Mouse (Mus musculus): ENCODE results near the gene Nmt1. TPM values are rescaled to one million over a fixed set of nuclear protein-coding genes. Genes with fewer than 3 reads are reported as not detected.

The Nmt1 gene
- total and polyA plus RNA-seq, 3 experiments: 84.5 to 205 (median 115) TPM

GRCm38 (mm10) chr11:103073671-103074070 lies 45.7 kb downstream of the Nmt1 start:
- no peak for TF ChIP-seq USF1 (IDR thresholded peaks at IDR 0.05; ENCODE audit: low read depth, low read length)
- TF ChIP-seq IRF4 (IDR thresholded peaks at IDR 0.05; ENCODE audit: low read depth, low read length): no peak
- TF ChIP-seq E2F4 (IDR thresholded peaks at IDR 0.05; ENCODE audit: insufficient replicate concordance, low read depth, low read length): no peak
- no peak for TF ChIP-seq MAZ (IDR thresholded peaks at IDR 0.05; ENCODE audit: low read depth, low read length)
- no peak for TF ChIP-seq MYC (IDR thresholded peaks at IDR 0.05; ENCODE audit: low read depth, low read length)
- TF ChIP-seq ZKSCAN1 (IDR thresholded peaks at IDR 0.05; ENCODE audit: borderline replicate concordance, low read depth, low read length): no peak
- TF ChIP-seq CTCF (conservative IDR thresholded peaks at IDR 0.05 in 1 of 2, IDR thresholded peaks at IDR 0.05 in 1 of 2; ENCODE audit: low read depth in 2 of 2, low read length in 2 of 2): no peak
- TF ChIP-seq RCOR1 (conservative IDR thresholded peaks at IDR 0.05; ENCODE audit: low read depth, low read length): no peak
- no peak for TF ChIP-seq GABPA (IDR thresholded peaks at IDR 0.05; ENCODE audit: insufficient replicate concordance, low read depth, low read length)
- TF ChIP-seq UBTF (IDR thresholded peaks at IDR 0.05; ENCODE audit: low read depth, low read length): no peak
- TF ChIP-seq CHD1 (IDR thresholded peaks at IDR 0.05; ENCODE audit: low read depth, low read length): no peak
- no peak for TF ChIP-seq HCFC1 (IDR thresholded peaks at IDR 0.05; ENCODE audit: low read depth, low read length)
- TF ChIP-seq BHLHE40 (IDR thresholded peaks at IDR 0.05; ENCODE audit: low read depth, low read length): no peak
- no peak for TF ChIP-seq SMC3 (IDR thresholded peaks at IDR 0.05; ENCODE audit: low read depth, low read length)
- TF ChIP-seq PAX5 (IDR thresholded peaks at IDR 0.05; ENCODE audit: low read length): no peak
- TF ChIP-seq ETS1 (conservative IDR thresholded peaks at IDR 0.05; ENCODE audit: low read depth, low read length): no peak
- no peak for TF ChIP-seq MXI1 (IDR thresholded peaks at IDR 0.05; ENCODE audit: low read depth, low read length)
- in situ Hi-C loops (cut with MboI; ENCODE audit: low pct_ligation_motif_present, low pct_unique_long_range_greater_than_20kb, low sequenced_read_pairs): no loop called here
- DNase-seq (ENCODE audit: extremely low read depth): no peak

GRCm38 (mm10) chr11:103074121-103074650 lies 46.2 kb downstream of the Nmt1 start:
- TF ChIP-seq MAX (IDR thresholded peaks at IDR 0.05; ENCODE audit: low read length) (no peak), KAT2A (IDR thresholded peaks at IDR 0.05; ENCODE audit: insufficient replicate concordance, low read length) (no peak), UBTF (IDR thresholded peaks at IDR 0.05; ENCODE audit: low read depth, low read length) (no peak)
- in situ Hi-C loops (cut with MboI; ENCODE audit: low pct_ligation_motif_present, low pct_unique_long_range_greater_than_20kb, low sequenced_read_pairs): no loop called here
- no peaks in the 10 kb centered on the region for H3K9me3 ChIP-seq (replicated peaks; ENCODE audit: low read length)
- no peaks in the 10 kb centered on the region for H3K79me2 ChIP-seq (replicated peaks; ENCODE audit: control insufficient read depth, extremely low read depth, insufficient read depth, poor library complexity, severe bottlenecking)
- peaks cover 83 to 95% of the 10 kb centered on the region in 2 experiments for H3K36me3 ChIP-seq (replicated peaks in 1 of 2; ENCODE audit: control insufficient read depth in 1 of 2, insufficient read depth in 1 of 2, low read length in 1 of 2)
- no peak overlapping the region for H3K4me3 ChIP-seq (replicated peaks in 1 of 3; ENCODE audit: low read depth in 2 of 3, low read length in 2 of 3, poor library complexity in 1 of 3)
- H3K4me2 ChIP-seq (ENCODE audit: insufficient read depth, low read depth, poor library complexity, severe bottlenecking): no peak overlapping the region
- no peaks in the 10 kb centered on the region for H3K27me3 ChIP-seq (replicated peaks)
- DNase-seq (ENCODE audit: extremely low read depth): no peak
- no peak overlapping the region for H3K27ac ChIP-seq (ENCODE audit: insufficient read depth, low read depth)
- H3K4me1 ChIP-seq (ENCODE audit: control insufficient read depth in 1 of 2, insufficient read depth in 2 of 2): peaks cover 7 to 39% of the 10 kb centered on the region in 2 experiments
- H3K9ac ChIP-seq (ENCODE audit: insufficient read depth, low read depth): no peak overlapping the region
- dilution Hi-C loops (cut with MboI; ENCODE audit: extremely low pct_ligation_motif_present, extremely low pct_unique_long_range_greater_than_20kb, low sequenced_read_pairs): no loop called here

More at GRCm38 (mm10) chr11:103073671-103074070, 45.7 kb downstream of the Nmt1 start:
- no peaks in the 10 kb centered on the region for H3K9me3 ChIP-seq (replicated peaks; ENCODE audit: low read length)
- H3K27ac ChIP-seq (ENCODE audit: insufficient read depth, low read depth): no peak overlapping the region
- no peak overlapping the region for H3K4me2 ChIP-seq (ENCODE audit: insufficient read depth, low read depth, poor library complexity, severe bottlenecking)
- H3K9ac ChIP-seq (ENCODE audit: insufficient read depth, low read depth): no peak overlapping the region
- dilution Hi-C loops (cut with MboI; ENCODE audit: extremely low pct_ligation_motif_present, extremely low pct_unique_long_range_greater_than_20kb, low sequenced_read_pairs): no loop called here
- H3K4me3 ChIP-seq (replicated peaks in 1 of 3; ENCODE audit: low read depth in 2 of 3, low read length in 2 of 3, poor library complexity in 1 of 3): no peak overlapping the region
- peaks cover 12 to 44% of the 10 kb centered on the region in 2 experiments for H3K4me1 ChIP-seq (ENCODE audit: control insufficient read depth in 1 of 2, insufficient read depth in 2 of 2)
- H3K36me3 ChIP-seq (replicated peaks in 1 of 2; ENCODE audit: control insufficient read depth in 1 of 2, insufficient read depth in 1 of 2, low read length in 1 of 2): peaks cover 82 to 94% of the 10 kb centered on the region in 2 experiments
- no peaks in the 10 kb centered on the region for H3K79me2 ChIP-seq (replicated peaks; ENCODE audit: control insufficient read depth, extremely low read depth, insufficient read depth, poor library complexity, severe bottlenecking)
- H3K27me3 ChIP-seq (replicated peaks): no peaks in the 10 kb centered on the region
